Mouse (Mus musculus): ENCODE measurements around the gene Cd44. TPM values are rescaled to one million over a fixed set of nuclear protein-coding genes. Genes with fewer than 3 reads are reported as not detected.

The Cd44 gene
- polyA plus RNA-seq, 1 experiment from 2014 or later, result 57.3 TPM

DNA sequence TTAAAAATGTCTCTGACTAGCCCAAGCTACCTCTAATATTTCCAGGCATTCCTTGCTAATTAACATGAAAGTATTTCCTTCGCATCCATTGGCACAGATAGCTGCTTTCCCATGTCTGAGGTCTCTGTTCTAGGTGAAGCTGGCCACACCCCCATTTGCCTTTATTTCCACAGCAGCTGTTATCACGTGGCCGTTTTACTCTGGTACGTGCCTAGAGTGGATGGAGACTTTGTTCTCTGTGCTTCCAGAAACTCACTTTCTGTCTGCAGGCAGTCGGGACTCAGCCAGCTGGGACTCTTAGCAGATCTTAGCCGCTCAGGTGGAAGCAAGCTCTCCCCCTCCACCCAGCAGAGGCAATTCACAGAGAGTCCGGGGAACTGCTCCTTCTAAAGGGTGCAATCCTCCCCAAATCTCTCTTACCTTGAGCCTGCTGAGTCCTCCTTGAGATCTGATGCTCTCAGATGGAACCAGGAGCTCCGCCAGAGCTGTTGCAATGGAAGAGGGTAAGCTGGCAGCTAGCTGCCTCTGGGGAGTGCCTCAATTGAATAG lies 39.4 kb upstream of the Cd44 start:
- H3K4me1 ChIP-seq (ENCODE audit: control insufficient read depth, insufficient read depth, low read length), result peaks cover 31% of the 10 kb centered on the region
- H3K4me2 ChIP-seq (ENCODE audit: low read depth, low read length), result no peak overlapping the region
- H3K36me3 ChIP-seq (ENCODE audit: control insufficient read depth, insufficient read depth, low read length), result no peaks in the 10 kb centered on the region
- H3K9ac ChIP-seq (ENCODE audit: low read depth, low read length), result no peak overlapping the region
- WGBS, result 69% methylated on average over 8 of the region's 8 CpGs
- H3K9me3 ChIP-seq (ENCODE audit: control insufficient read depth, low read length), result no peaks in the 10 kb centered on the region
- H3K4me3 ChIP-seq (ENCODE audit: low read depth, low read length), result no peak overlapping the region
- DNase-seq (ENCODE audit: low spot score) (no peak), ATAC-seq (ENCODE audit: low read depth) (no peak)
- H3K27me3 ChIP-seq (replicated peaks; ENCODE audit: control insufficient read depth, insufficient read depth, low read length), result no peaks in the 10 kb centered on the region
- no peak overlapping the region for H3K27ac ChIP-seq (replicated peaks; ENCODE audit: low read depth, low read length)

DNA sequence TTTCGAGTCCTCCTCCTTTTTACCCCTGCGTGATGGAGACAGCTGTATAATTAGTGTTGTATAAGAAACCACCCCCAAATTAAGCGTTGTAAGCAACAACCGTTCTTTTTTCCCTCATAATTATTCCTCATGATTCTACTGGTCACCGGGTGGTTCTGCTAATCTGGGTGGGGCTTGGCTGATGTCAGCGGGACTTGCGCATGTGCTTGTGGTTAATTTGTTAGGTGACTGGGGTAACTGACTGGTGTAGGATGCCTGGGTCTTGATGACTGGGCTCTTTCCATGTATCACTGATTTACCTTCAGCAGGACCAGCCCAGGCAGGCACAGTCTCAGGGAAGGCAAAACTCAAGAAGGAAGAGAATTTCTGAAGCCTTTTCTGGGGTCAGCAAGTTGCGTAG lies 38.7 kb upstream of the Cd44 start:
- ATAC-seq (ENCODE audit: low read depth) (no peak), DNase-seq (ENCODE audit: low spot score) (no peak)
- Histone ChIP-seq H3K4me1 (ENCODE audit: control insufficient read depth, insufficient read depth, low read length) (peaks cover 28% of the 10 kb centered on the region), H3K27me3 (replicated peaks; ENCODE audit: control insufficient read depth, insufficient read depth, low read length) (no peaks in the 10 kb centered on the region), H3K27ac (replicated peaks; ENCODE audit: low read depth, low read length) (no peak overlapping the region), H3K36me3 (ENCODE audit: control insufficient read depth, insufficient read depth, low read length) (no peaks in the 10 kb centered on the region), H3K9me3 (ENCODE audit: control insufficient read depth, low read length) (no peaks in the 10 kb centered on the region), H3K4me3 (ENCODE audit: low read depth, low read length) (no peak overlapping the region), H3K9ac (ENCODE audit: low read depth, low read length) (no peak overlapping the region), H3K4me2 (ENCODE audit: low read depth, low read length) (no peak overlapping the region)
- 81% methylated on average over 8 of the region's 8 CpGs for WGBS

GRCm38 (mm10) chr2:102936886-102937285 lies 35.4 kb upstream of the Cd44 start:
- H3K27me3 ChIP-seq (replicated peaks; ENCODE audit: control insufficient read depth, insufficient read depth, low read length), result no peaks in the 10 kb centered on the region
- ATAC-seq (ENCODE audit: low read depth), result peak; percentile 89
- no peaks in the 10 kb centered on the region for H3K9me3 ChIP-seq (ENCODE audit: control insufficient read depth, low read length)
- H3K9ac ChIP-seq (ENCODE audit: low read depth, low read length), result no peak overlapping the region
- WGBS, result 41% methylated on average over 3 of the region's 3 CpGs
- DNase-seq (ENCODE audit: low spot score), result peak; percentile 74
- no peak overlapping the region for H3K4me2 ChIP-seq (ENCODE audit: low read depth, low read length)
- H3K36me3 ChIP-seq (ENCODE audit: control insufficient read depth, insufficient read depth, low read length), result no peaks in the 10 kb centered on the region
- H3K27ac ChIP-seq (replicated peaks; ENCODE audit: low read depth, low read length), result no peak overlapping the region
- no peak overlapping the region for H3K4me3 ChIP-seq (ENCODE audit: low read depth, low read length)
- no peaks in the 10 kb centered on the region; the same call in 1 of the 2 replicates for H3K4me1 ChIP-seq (ENCODE audit: control insufficient read depth, insufficient read depth, low read length)

DNA sequence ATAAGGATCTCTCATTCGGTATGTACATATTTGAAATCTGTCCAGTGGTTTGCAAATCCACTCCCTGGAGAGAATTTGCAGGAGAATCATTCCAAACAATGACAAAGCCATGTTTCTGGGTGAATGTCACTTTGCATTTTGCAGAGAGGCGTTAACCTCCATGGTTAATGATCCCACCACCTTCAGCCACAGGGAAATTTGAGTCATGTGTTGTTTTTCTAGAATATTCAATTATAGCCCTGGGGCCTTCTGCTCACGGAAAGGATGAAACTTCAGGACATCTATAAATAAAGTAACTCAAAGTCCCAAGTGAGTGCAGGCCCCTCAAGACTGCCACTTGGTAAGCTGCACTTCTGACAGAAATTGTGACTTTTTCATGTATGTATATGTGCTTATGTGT lies 33.4 kb upstream of the Cd44 start:
- H3K27ac ChIP-seq (replicated peaks; ENCODE audit: low read depth, low read length), result no peak overlapping the region
- no peaks in the 10 kb centered on the region for H3K4me1 ChIP-seq (ENCODE audit: control insufficient read depth, insufficient read depth, low read length)
- H3K4me3 ChIP-seq (ENCODE audit: low read depth, low read length), result no peak overlapping the region
- H3K9me3 ChIP-seq (ENCODE audit: control insufficient read depth, low read length), result no peaks in the 10 kb centered on the region
- H3K4me2 ChIP-seq (ENCODE audit: low read depth, low read length), result no peak overlapping the region
- H3K36me3 ChIP-seq (ENCODE audit: control insufficient read depth, insufficient read depth, low read length), result no peaks in the 10 kb centered on the region
- H3K9ac ChIP-seq (ENCODE audit: low read depth, low read length), result no peak overlapping the region
- 63% methylated on average over 3 of the region's 3 CpGs for WGBS
- ATAC-seq (ENCODE audit: low read depth) (no peak), DNase-seq (ENCODE audit: low spot score) (no peak)
- no peaks in the 10 kb centered on the region for H3K27me3 ChIP-seq (replicated peaks; ENCODE audit: control insufficient read depth, insufficient read depth, low read length)

GRCm38 (mm10) chr2:102933787-102934186 lies 32.3 kb upstream of the Cd44 start:
- no peaks in the 10 kb centered on the region for H3K9me3 ChIP-seq (ENCODE audit: control insufficient read depth, low read length)
- no peak for ATAC-seq (ENCODE audit: low read depth)
- DNase-seq (ENCODE audit: low spot score), result no peak
- no peak overlapping the region for H3K9ac ChIP-seq (ENCODE audit: low read depth, low read length)
- H3K4me1 ChIP-seq (ENCODE audit: control insufficient read depth, insufficient read depth, low read length), result no peaks in the 10 kb centered on the region
- no peaks in the 10 kb centered on the region for H3K36me3 ChIP-seq (ENCODE audit: control insufficient read depth, insufficient read depth, low read length)
- no peak overlapping the region for H3K4me3 ChIP-seq (ENCODE audit: low read depth, low read length)
- H3K4me2 ChIP-seq (ENCODE audit: low read depth, low read length), result no peak overlapping the region
- H3K27me3 ChIP-seq (replicated peaks; ENCODE audit: control insufficient read depth, insufficient read depth, low read length), result no peaks in the 10 kb centered on the region
- H3K27ac ChIP-seq (replicated peaks; ENCODE audit: low read depth, low read length), result no peak overlapping the region

GRCm38 (mm10) chr2:102933142-102933541 lies 31.7 kb upstream of the Cd44 start:
- WGBS, result 82% methylated on average over 4 of the region's 4 CpGs
- H3K27me3 ChIP-seq (replicated peaks; ENCODE audit: control insufficient read depth, insufficient read depth, low read length), result no peaks in the 10 kb centered on the region
- no peaks in the 10 kb centered on the region for H3K36me3 ChIP-seq (ENCODE audit: control insufficient read depth, insufficient read depth, low read length)
- no peaks in the 10 kb centered on the region for H3K9me3 ChIP-seq (ENCODE audit: control insufficient read depth, low read length)
- no peak overlapping the region for H3K9ac ChIP-seq (ENCODE audit: low read depth, low read length)
- no peak overlapping the region for H3K4me2 ChIP-seq (ENCODE audit: low read depth, low read length)
- H3K4me1 ChIP-seq (ENCODE audit: control insufficient read depth, insufficient read depth, low read length), result no peaks in the 10 kb centered on the region
- no peak overlapping the region for H3K27ac ChIP-seq (replicated peaks; ENCODE audit: low read depth, low read length)
- H3K4me3 ChIP-seq (ENCODE audit: low read depth, low read length), result no peak overlapping the region
- no peak for DNase-seq (ENCODE audit: low spot score)
- ATAC-seq (ENCODE audit: low read depth), result no peak

GRCm38 (mm10) chr2:102932667-102933066 lies 31.2 kb upstream of the Cd44 start:
- Histone ChIP-seq H3K4me2 (ENCODE audit: low read depth, low read length) (no peak overlapping the region), H3K27ac (replicated peaks; ENCODE audit: low read depth, low read length) (no peak overlapping the region), H3K4me1 (ENCODE audit: control insufficient read depth, insufficient read depth, low read length) (no peaks in the 10 kb centered on the region), H3K27me3 (replicated peaks; ENCODE audit: control insufficient read depth, insufficient read depth, low read length) (no peaks in the 10 kb centered on the region), H3K36me3 (ENCODE audit: control insufficient read depth, insufficient read depth, low read length) (no peaks in the 10 kb centered on the region), H3K4me3 (ENCODE audit: low read depth, low read length) (no peak overlapping the region), H3K9me3 (ENCODE audit: control insufficient read depth, low read length) (no peaks in the 10 kb centered on the region), H3K9ac (ENCODE audit: low read depth, low read length) (no peak overlapping the region)
- WGBS, result 30% methylated on average over 1 of the region's 1 CpGs
- ATAC-seq (ENCODE audit: low read depth) (no peak), DNase-seq (ENCODE audit: low spot score) (no peak)

- H3K4me2 ChIP-seq (ENCODE audit: low read depth, low read length), result no peak overlapping the region
- DNase-seq (ENCODE audit: low spot score), result no peak
- H3K9me3 ChIP-seq (ENCODE audit: control insufficient read depth, low read length), result no peaks in the 10 kb centered on the region
- no peak for ATAC-seq (ENCODE audit: low read depth)
- no peaks in the 10 kb centered on the region for H3K4me1 ChIP-seq (ENCODE audit: control insufficient read depth, insufficient read depth, low read length)
- no peaks in the 10 kb centered on the region for H3K36me3 ChIP-seq (ENCODE audit: control insufficient read depth, insufficient read depth, low read length)
- H3K9ac ChIP-seq (ENCODE audit: low read depth, low read length), result no peak overlapping the region
- no peaks in the 10 kb centered on the region for H3K27me3 ChIP-seq (replicated peaks; ENCODE audit: control insufficient read depth, insufficient read depth, low read length)
- H3K4me3 ChIP-seq (ENCODE audit: low read depth, low read length), result no peak overlapping the region
- H3K27ac ChIP-seq (replicated peaks; ENCODE audit: low read depth, low read length), result no peak overlapping the region
These were observed 26.7 kb upstream of the Cd44 start for GRCm38 (mm10) chr2:102928211-102928610.

DNA sequence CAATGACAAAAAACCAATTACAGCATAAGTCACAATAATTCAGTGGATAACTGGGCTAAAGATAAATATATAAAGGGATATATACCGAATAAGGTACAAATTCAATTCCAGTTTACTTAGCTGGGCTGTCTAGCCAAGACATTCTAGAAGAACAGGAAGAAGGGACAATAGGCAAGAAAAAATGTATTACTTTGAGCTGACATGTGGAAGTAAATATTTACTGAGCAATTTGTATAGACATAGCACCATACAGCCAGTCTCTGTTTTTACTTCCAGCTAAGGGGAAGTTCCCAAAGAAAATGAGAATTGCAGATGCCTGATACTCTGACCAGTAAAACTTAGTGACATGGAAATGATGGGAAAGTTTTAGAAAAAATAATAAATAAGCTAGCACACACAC lies 23.0 kb upstream of the Cd44 start:
- no peak overlapping the region for H3K9ac ChIP-seq (ENCODE audit: low read depth, low read length)
- DNase-seq (ENCODE audit: low spot score), result no peak
- H3K27ac ChIP-seq (replicated peaks; ENCODE audit: low read depth, low read length), result no peak overlapping the region
- no peak overlapping the region for H3K4me2 ChIP-seq (ENCODE audit: low read depth, low read length)
- no peaks in the 10 kb centered on the region for H3K9me3 ChIP-seq (ENCODE audit: control insufficient read depth, low read length)
- H3K4me1 ChIP-seq (ENCODE audit: control insufficient read depth, insufficient read depth, low read length), result no peaks in the 10 kb centered on the region
- H3K27me3 ChIP-seq (replicated peaks; ENCODE audit: control insufficient read depth, insufficient read depth, low read length), result no peaks in the 10 kb centered on the region
- no peak overlapping the region for H3K4me3 ChIP-seq (ENCODE audit: low read depth, low read length)
- no peak for ATAC-seq (ENCODE audit: low read depth)
- no peaks in the 10 kb centered on the region for H3K36me3 ChIP-seq (ENCODE audit: control insufficient read depth, insufficient read depth, low read length)
- 77% methylated on average over 1 of the region's 1 CpGs for WGBS
